Mouse (Mus musculus) lung, adult 2 months (tissue): ENCODE measurements around the gene Mpnd. TPM values are rescaled to one million over a fixed set of nuclear protein-coding genes. Genes with fewer than 3 reads are reported as not detected.

ENCODE experiments used
- DNase-seq: peaks from one replicate; pipeline ENCODE4 v3.0.0; 2022
- H3K4me1 ChIP-seq: fragments of 200-500 bp; 2 replicates; pipeline ENCODE4 v1.6.1; 2011; ENCODE audit warnings: low read length; ENCODE audit not compliant: control insufficient read depth, insufficient read depth
- H3K4me3 ChIP-seq: fragments of 200-500 bp; replicated peaks from 2 replicates; pipeline ENCODE3; 2011; ENCODE audit warnings: low read depth, mild to moderate bottlenecking, control low read depth, low read length; ENCODE audit errors: extremely low read depth
- CTCF ChIP-seq: fragments of 200-500 bp; IDR thresholded peaks from 2 replicates; pipeline ENCODE4 v1.5.1; 2011; ENCODE audit warnings: mild to moderate bottlenecking, low read length, control low read depth; ENCODE audit not compliant: insufficient read depth
- POLR2A ChIP-seq: fragments of 200-500 bp; IDR thresholded peaks from 2 replicates; pipeline ENCODE4 v1.6.1; 2011; ENCODE audit warnings: low read depth, mild to moderate bottlenecking, control low read depth, low read length, borderline replicate concordance; ENCODE audit errors: extremely low read depth
- WGBS: fragments of 180-500 bp; shearing (Covaris S2); methylation state at CpG from one replicate; pipeline ENCODE4 v1.1.7; 2018; 5-methylcytosine and 5-hydroxymethylcytosine counted together
- polyA plus RNA-seq: library from polyadenylated mRNA; depleted of rRNA; stranded (reverse); fragments of >200 nt; gene quantifications from 2 replicates; pipeline ENCODE4 v1.2.3, GENCODE M21; 2012; rRNA removed

The Mpnd gene
- 99.7 and 103 TPM in 2 replicates for polyA plus RNA-seq

DNA sequence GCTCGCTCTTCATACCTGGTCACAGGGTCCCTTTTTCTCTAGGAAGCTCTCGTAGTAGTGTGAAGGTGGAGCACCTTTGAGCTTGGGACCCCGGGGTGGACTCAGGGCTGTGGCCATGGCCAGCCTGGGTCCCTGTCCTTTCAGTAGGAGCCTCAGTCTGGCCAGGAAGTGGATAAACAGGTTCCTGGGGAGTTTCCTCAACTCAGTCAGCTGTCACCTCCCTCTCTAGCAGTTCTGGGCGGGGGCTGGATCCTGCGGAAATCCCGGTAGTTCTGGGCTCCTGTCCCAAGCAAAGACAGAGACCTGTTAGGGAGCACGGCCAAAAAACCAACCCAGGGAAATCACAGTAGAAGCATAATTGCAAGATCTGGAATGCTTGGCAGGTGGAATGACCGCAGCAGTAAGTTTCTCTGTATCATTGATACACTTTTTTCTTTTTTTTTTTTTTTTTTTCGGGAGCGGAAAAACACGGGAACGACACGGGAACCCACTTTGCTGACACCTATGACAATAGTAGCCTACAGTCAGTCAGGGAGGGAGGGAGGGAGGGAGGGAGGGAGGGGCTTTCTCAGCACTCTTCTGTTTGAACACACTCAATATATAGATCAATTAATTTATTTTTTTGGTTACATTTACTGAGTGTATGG is at the start of gene Mpnd, which contains the start of gene Stap2:
Mpnd (plus strand) TSS at position 297 of the 647 bp plus-strand sequence.
Stap2 (minus strand) TSS at position 170 of the 647 bp plus-strand sequence.
- peak; percentile 64 for DNase-seq

GRCm38 (mm10) chr17:55956129-55956528 is 49.4 kb upstream of the Mpnd start:
- Histone ChIP-seq H3K4me1 (peaks cover 2% of the 10 kb centered on the region; the same call in 1 of the 2 replicates), H3K4me3 (peak overlapping the region; percentile 45)
- DNase-seq: peak; percentile 83
- WGBS: 10% methylated on average over 26 of the region's 26 CpGs
- TF ChIP-seq CTCF (no peak), POLR2A (no peak)

More for the DNA sequence above, at the start of gene Mpnd, which contains the start of gene Stap2:
- no peak for TF ChIP-seq CTCF
- TF ChIP-seq POLR2A: peak; percentile 51; the same call in 1 of the 2 replicates
- 16% methylated on average over 13 of the region's 13 CpGs for WGBS
- peaks cover 7% of the 10 kb centered on the region for H3K4me1 ChIP-seq
- peak within 1 kb of the TSS; percentile 72 for H3K4me3 ChIP-seq

DNA sequence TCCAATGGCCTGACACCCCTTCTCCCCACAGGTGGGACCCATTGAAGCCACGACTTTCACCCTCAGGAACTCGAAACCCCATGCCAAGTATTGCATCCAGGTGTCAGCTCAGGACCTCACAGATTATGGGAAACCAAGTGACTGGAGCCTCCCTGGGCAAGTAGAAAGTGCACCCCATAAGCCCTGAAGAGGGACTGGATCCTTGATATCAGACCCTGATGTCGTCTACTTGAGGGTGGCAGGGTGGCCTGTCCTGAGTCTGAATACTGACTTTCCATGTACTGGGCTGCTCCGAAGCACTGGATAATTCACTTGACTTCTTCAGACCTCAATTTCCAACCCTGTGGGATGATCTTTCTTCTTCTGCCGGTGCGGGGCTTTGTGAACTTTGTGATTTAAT is 48.9 kb upstream of the Mpnd start:
- peaks cover 2% of the 10 kb centered on the region; the same call in 1 of the 2 replicates for H3K4me1 ChIP-seq
- no peak for DNase-seq
- WGBS: 41% methylated on average over 6 of the region's 6 CpGs
- TF ChIP-seq POLR2A: no peak
- TF ChIP-seq CTCF: no peak
- H3K4me3 ChIP-seq: no peak overlapping the region

DNA sequence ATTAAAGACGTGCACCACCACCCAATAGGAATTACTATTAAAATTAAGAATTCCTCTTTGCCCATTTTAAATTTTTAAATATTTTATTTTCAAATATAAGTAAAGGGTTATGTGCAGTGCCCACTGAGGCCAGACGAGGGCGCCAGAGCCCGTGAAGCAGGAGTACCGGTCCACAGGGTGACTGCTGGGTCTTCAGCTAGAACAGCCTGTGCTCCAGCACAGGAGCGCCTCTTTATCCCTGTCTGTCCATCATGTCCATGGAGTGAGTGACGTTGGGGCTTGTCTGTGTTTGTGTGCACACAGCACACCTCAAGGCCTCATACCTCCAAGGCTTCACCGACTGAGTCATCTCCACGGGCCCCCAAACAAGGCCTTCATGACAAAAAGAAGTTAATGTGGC is 48.3 kb upstream of the Mpnd start:
- Histone ChIP-seq H3K4me1 (peaks cover 2% of the 10 kb centered on the region; the same call in 1 of the 2 replicates), H3K4me3 (no peak overlapping the region)
- peak; percentile 74 for DNase-seq
- TF ChIP-seq CTCF (peak; percentile 82), POLR2A (no peak)
- WGBS: 18% methylated on average over 9 of the region's 9 CpGs

GRCm38 (mm10) chr17:55957726-55958583 is 47.6 kb upstream of the Mpnd start:
- Histone ChIP-seq H3K4me1 (peaks cover 2% of the 10 kb centered on the region; the same call in 1 of the 2 replicates), H3K4me3 (no peak overlapping the region)
- TF ChIP-seq CTCF (no peak), POLR2A (no peak)
- WGBS: 73% methylated on average over 13 of the region's 13 CpGs
- DNase-seq: no peak

- WGBS: 31% methylated on average over 2 of the region's 2 CpGs
- Histone ChIP-seq H3K4me3 (no peak overlapping the region), H3K4me1 (peaks cover 2% of the 10 kb centered on the region; the same call in 1 of the 2 replicates)
- TF ChIP-seq CTCF (no peak), POLR2A (no peak)
- no peak for DNase-seq
Observed at GRCm38 (mm10) chr17:55958584-55958886, 47.0 kb upstream of the Mpnd start.

- peak; percentile 93 for DNase-seq
- peak; percentile 85; the same call in 1 of the 2 replicates for TF ChIP-seq POLR2A
- TF ChIP-seq CTCF: no peak
- WGBS: under 1% methylated on average over 46 of the region's 46 CpGs
- Histone ChIP-seq H3K4me3 (peak within 1 kb of the TSS; percentile 69), H3K4me1 (peaks cover 2% of the 10 kb centered on the region; the same call in 1 of the 2 replicates)
Observed at GRCm38 (mm10) chr17:55958918-55959728, 46.4 kb upstream of the Mpnd start, which contains the start of gene Yju2. Gene Yju2 (plus strand): TSS chr17:55959099.

DNA sequence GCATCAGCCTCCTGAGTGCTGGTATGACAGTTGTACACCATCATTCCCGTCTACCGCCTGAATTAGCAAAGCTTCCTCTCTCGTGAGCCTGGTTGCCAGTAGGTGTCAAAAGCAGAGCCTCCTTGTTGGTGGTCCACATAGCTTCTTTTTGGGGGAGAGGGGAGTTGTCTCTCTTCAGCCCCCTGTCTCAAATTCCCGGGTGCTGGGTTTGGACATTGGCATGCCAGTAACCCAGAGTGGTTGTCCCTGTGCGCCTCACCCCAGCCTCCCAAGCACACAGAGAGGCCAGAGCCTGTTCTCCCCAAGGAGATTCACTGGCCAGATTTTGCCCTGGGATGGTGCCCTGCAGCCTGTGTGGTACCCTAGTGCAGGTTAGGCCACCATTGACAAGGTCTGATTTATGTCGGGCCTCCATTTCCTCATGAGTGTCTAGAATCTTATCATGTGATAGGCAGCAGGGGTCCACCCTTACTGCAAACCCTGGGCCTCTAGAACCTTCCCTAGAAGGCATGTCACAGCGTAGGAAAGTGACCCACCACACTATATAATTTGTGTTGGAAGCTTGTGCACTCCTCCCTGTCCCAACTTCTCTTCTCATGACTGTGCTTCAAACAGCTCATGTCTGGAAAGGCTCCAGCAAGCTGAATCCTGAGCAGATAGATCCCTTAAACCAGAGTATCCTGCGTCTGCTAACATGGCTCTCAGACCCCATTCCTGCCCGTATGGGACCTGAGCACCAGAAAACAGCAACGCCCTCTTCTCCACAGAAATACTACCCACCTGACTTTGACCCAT is 45.4 kb upstream of the Mpnd start:
- TF ChIP-seq CTCF (no peak), POLR2A (no peak)
- DNase-seq: no peak
- H3K4me1 ChIP-seq: peaks cover 2% of the 10 kb centered on the region; the same call in 1 of the 2 replicates
- 70% methylated on average over 10 of the region's 10 CpGs for WGBS
- H3K4me3 ChIP-seq: no peak overlapping the region
